ENCODE assay signal across 1 mouse cellular context in the genomic region with DNA sequence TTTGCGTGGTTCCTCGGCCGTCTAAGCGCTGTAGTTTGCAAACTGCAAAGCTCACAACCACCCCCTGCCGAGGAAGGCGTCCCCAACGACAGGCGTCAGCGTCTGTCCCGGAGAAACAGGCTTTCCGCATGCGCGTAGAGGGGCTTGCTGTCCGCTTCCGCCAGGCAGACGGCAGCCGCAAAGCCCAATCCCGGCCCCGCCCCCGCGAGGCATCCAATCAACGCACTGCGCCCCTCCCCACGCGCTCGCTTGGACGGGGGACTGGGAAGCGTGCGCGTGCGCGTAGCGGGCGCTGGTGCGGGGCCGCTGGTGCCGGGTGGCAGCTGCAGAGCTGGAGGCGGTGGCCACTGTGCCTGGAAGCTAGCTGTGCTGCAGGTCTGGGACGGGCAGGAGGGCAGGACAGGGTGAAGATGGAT.
TF ChIP-seq lines count a peak whose summit lies in the region.

Gene Tmem104, plus strand, starts transcription at position 264 of the 416 bp plus-strand sequence.

TF ChIP-seq in MEL, 35 proteins besides CTCF, POLR2A, EP300 and RAD21 (continued from another document):
- TF ChIP-seq MAFK (IDR thresholded peaks at IDR 0.05; ENCODE audit: borderline replicate concordance, low read depth, low read length): peak; percentile 31; the same call in 1 of the 2 replicates
- peak; percentile 99 for TF ChIP-seq SIN3A (IDR thresholded peaks at IDR 0.05; ENCODE audit: low read length)
- TF ChIP-seq GABPA (IDR thresholded peaks at IDR 0.05; ENCODE audit: low read depth, low read length): peak; percentile 49
- TF ChIP-seq USF2 (IDR thresholded peaks at IDR 0.05; ENCODE audit: borderline replicate concordance in 1 of 2, insufficient read depth in 1 of 2, low read depth in 1 of 2, low read length in 2 of 2): 0 out of 4 replicates have a peak, but pooled peaks of 1 of the 2 experiments have one; percentile 21
- TF ChIP-seq TAL1 (IDR thresholded peaks at IDR 0.05; ENCODE audit: low read length): no peak
- peak; percentile 95 for TF ChIP-seq KAT2A (conservative IDR thresholded peaks at IDR 0.05; ENCODE audit: low read depth, low read length)
- peak; percentile 99 for TF ChIP-seq HCFC1 (IDR thresholded peaks at IDR 0.05; ENCODE audit: low read depth, low read length)
- 0 out of 2 replicates have a peak, but pooled peaks have one; percentile 32 for TF ChIP-seq BHLHE40 (IDR thresholded peaks at IDR 0.05; ENCODE audit: borderline replicate concordance, low read depth, low read length)
- TF ChIP-seq NELFE (IDR thresholded peaks at IDR 0.05; ENCODE audit: low read depth, low read length): peak; percentile 89
- peak; percentile 58; the same call in 1 of the 2 replicates for TF ChIP-seq TBP (IDR thresholded peaks at IDR 0.05; ENCODE audit: low read depth, low read length)
- TF ChIP-seq ZMIZ1 (IDR thresholded peaks at IDR 0.05; ENCODE audit: low read depth, low read length): peak; percentile 83
- peak; percentile 39; the same call in 1 of the 2 replicates for TF ChIP-seq ZKSCAN1 (IDR thresholded peaks at IDR 0.05; ENCODE audit: low read depth, low read length)
